Mouse (Mus musculus): ENCODE measurements at regions not wholly inside any gene's neighbourhood (a gene's known extent, or its start where the extent isn't known, plus 50 kb on each side); places are given as distances from the start of the nearest gene placed in this dataset.

- TF ChIP-seq CTCF (IDR thresholded peaks at IDR 0.05; ENCODE audit: extremely low read depth, insufficient read length, insufficient replicate concordance, low read depth, low read length) (no peak), POLR2A (IDR thresholded peaks at IDR 0.05; ENCODE audit: low read depth, low read length) (no peak)
Observed at GRCm38 (mm10) chr2:174937930-174938329, 72.1 kb upstream of the Gm14444 start.
